Mouse (Mus musculus) cerebellum, adult 2 months (tissue): ENCODE measurements at regions not wholly inside any gene's neighbourhood (a gene's known extent, or its start where the extent isn't known, plus 50 kb on each side); places are given as distances from the start of the nearest gene placed in this dataset.

Source experiments
- DNase-seq, 2 experiments: peaks; one replicate each; pipeline ENCODE4 v3.0.0; 2021
- H3K27ac ChIP-seq: fragments of 200-500 bp; 2 replicates; pipeline ENCODE4 v1.5.1; 2012; ENCODE audit warnings: low read length, control low read depth, inconsistent platforms; ENCODE audit not compliant: insufficient read depth
- H3K27me3 ChIP-seq: fragments of 200-500 bp; 2 replicates; pipeline ENCODE4 v1.6.1; 2012; ENCODE audit warnings: inconsistent platforms, mild to moderate bottlenecking, low read length, moderate library complexity; ENCODE audit not compliant: control insufficient read depth, insufficient read depth
- H3K4me1 ChIP-seq: fragments of 200-500 bp; 2 replicates; pipeline ENCODE4 v1.6.1; 2011; ENCODE audit warnings: low read length; ENCODE audit not compliant: control insufficient read depth, insufficient read depth
- H3K4me3 ChIP-seq: fragments of 200-500 bp; replicated peaks from 2 replicates; pipeline ENCODE3; 2011; ENCODE audit warnings: mild to moderate bottlenecking, low read depth, low read length, control low read depth; ENCODE audit not compliant: insufficient read depth
- CTCF ChIP-seq: fragments of 200-500 bp; IDR thresholded peaks from 2 replicates; pipeline ENCODE4 v1.5.1; 2011; ENCODE audit warnings: low read depth, mild to moderate bottlenecking, control low read depth, low read length, moderate library complexity, borderline replicate concordance; ENCODE audit not compliant: insufficient read depth
- POLR2A ChIP-seq: fragments of 200-500 bp; IDR thresholded peaks from 2 replicates; pipeline ENCODE4 v1.6.1; 2011; ENCODE audit warnings: low read length, control low read depth, borderline replicate concordance; ENCODE audit not compliant: insufficient read depth
- WGBS: fragments of 180-500 bp; shearing (Covaris S2); methylation state at CpG from one replicate; pipeline ENCODE4 v1.1.7; 2018; 5-methylcytosine and 5-hydroxymethylcytosine counted together

DNA sequence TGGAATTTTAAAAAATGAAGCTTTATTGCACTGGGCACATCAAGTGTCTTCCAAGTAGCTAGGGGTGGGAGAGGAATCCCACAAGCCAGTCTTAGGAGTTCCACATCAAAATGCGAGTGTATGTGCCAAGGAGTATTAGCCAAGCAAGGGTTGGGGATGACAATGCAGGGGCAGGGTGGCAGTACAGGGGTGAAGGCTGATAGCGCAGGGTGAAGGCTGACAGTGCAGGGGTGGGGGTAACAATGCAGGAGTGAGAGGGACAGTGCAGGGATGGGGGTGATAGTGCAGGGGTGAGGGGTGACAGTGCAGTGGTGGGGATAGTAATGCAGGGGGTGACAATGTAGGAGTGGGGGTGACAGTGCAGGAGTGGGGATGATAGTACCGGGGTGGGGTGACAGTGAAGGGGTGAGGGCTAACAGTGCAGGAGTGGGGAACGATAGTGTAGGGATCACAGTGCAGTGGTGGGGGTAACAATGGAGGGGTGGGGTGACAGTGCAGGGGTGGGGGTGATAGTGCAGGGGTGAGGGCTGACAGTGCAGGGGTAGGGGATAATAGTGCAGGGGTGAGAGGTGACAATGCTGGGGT lies 177.4 kb downstream of the Sox11 start:
- 89% methylated on average over 4 of the region's 4 CpGs for WGBS
- no peak for DNase-seq
- Histone ChIP-seq H3K4me1 (no peaks in the 10 kb centered on the region), H3K4me3 (no peak overlapping the region), H3K27ac (no peak overlapping the region), H3K27me3 (no peaks in the 10 kb centered on the region)
- TF ChIP-seq CTCF (no peak), POLR2A (no peak)

DNA sequence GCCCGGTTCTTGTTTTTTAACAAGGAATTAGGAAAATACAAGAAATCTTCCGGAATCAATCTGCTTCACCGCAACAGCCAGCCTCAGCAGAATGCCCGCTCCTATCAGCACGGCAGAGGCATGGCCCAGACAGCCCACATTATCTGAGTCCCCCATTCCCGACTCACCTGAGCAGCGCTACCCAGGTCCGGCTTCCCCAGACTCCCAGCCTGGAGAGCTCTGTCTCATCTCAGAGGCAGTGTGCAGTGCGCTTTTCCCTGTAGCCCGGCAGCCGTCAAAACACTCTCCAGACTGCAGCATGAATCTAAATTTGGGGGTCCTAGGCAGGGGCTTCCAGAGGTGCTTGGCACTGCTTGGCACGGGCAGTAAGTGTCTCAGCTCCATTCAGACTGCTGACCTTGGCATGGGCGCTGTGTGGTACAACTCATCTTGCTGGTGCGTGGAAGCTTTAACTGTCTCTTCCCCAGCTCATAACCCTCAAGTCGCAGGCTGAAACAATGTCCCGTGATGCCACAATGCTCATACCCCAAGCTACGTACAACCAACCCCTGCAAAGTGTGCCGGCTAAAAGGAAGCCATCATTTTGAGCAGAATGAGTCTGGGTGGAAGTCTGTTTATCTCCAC lies 182.2 kb downstream of the Sox11 start:
- H3K4me1 ChIP-seq: no peaks in the 10 kb centered on the region
- H3K27me3 ChIP-seq: no peaks in the 10 kb centered on the region
- TF ChIP-seq POLR2A: no peak
- TF ChIP-seq CTCF: no peak
- WGBS: 71% methylated on average over 18 of the region's 18 CpGs
- DNase-seq: no peak
- no peak overlapping the region for H3K27ac ChIP-seq
- H3K4me3 ChIP-seq: no peak overlapping the region

GRCm38 (mm10) chr12:27159416-27160062 lies 182.8 kb downstream of the Sox11 start:
- Histone ChIP-seq H3K4me3 (no peak overlapping the region), H3K4me1 (no peaks in the 10 kb centered on the region)
- TF ChIP-seq POLR2A (no peak), CTCF (no peak)

GRCm38 (mm10) chr12:27150871-27151853 lies 191.2 kb downstream of the Sox11 start:
- 45% methylated on average over 13 of the region's 13 CpGs for WGBS
- Histone ChIP-seq H3K27me3 (no peaks in the 10 kb centered on the region), H3K27ac (no peak overlapping the region), H3K4me3 (no peak overlapping the region), H3K4me1 (no peaks in the 10 kb centered on the region)
- no peak for DNase-seq
- no peak for TF ChIP-seq CTCF
- no peak for TF ChIP-seq POLR2A

More at GRCm38 (mm10) chr12:27159416-27160062, 182.8 kb downstream of the Sox11 start:
- H3K27me3 ChIP-seq: no peaks in the 10 kb centered on the region
- H3K27ac ChIP-seq: 0 out of 2 replicates have a peak overlapping the region, but pooled peaks have one; percentile 30
- DNase-seq: no peak
- WGBS: 69% methylated on average over 8 of the region's 8 CpGs

- H3K27ac ChIP-seq: no peak overlapping the region
- 68% methylated on average over 8 of the region's 8 CpGs for WGBS
- no peak for DNase-seq
- H3K4me1 ChIP-seq: no peaks in the 10 kb centered on the region
- H3K27me3 ChIP-seq: no peaks in the 10 kb centered on the region
- H3K4me3 ChIP-seq: no peak overlapping the region
- TF ChIP-seq CTCF: no peak
- no peak for TF ChIP-seq POLR2A
These were observed 199.1 kb downstream of the Sox11 start for GRCm38 (mm10) chr12:27143310-27143709.

GRCm38 (mm10) chr12:27140335-27140702 lies 202.1 kb downstream of the Sox11 start:
- H3K27ac ChIP-seq: no peak overlapping the region
- no peaks in the 10 kb centered on the region; the same call in 1 of the 2 replicates for H3K27me3 ChIP-seq
- no peak overlapping the region for H3K4me3 ChIP-seq
- no peak for DNase-seq
- no peaks in the 10 kb centered on the region for H3K4me1 ChIP-seq
- WGBS: 28% methylated on average over 5 of the region's 5 CpGs
- no peak for TF ChIP-seq CTCF
- no peak for TF ChIP-seq POLR2A

DNA sequence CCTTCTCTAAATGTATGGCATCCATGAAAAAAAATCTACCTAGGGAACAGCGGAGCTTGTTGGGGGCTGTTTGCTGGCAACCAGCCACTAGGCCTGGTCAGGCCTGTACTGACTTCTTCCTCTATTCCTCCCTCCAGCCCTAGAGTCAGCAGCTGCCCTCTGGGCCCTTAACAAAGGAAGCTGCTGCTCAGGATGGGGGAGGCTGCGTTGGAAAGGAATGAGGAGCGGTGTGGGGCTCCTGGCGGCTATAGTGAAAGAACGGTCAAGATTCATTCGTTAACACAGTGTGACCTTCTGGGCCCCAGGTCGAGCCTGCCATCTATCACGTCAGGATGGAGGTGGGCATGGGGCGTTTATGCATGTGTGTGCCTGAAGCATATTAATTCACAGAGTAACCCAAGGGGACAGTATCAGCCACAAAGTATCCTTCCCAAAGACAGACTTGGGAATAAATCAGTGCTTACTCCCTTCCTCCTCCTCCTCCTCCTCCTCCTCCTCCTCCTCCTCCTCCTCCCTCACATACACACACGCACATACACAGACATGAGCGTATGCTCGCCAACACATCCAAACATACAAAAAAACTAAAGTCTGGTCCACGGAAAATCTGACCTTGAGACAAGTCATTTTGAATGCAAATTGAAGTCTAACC lies 202.6 kb downstream of the Sox11 start:
- WGBS: 50% methylated on average over 12 of the region's 13 CpGs

More for the DNA sequence above, 202.6 kb downstream of the Sox11 start:
- Histone ChIP-seq H3K27me3 (no peaks in the 10 kb centered on the region; the same call in 1 of the 2 replicates), H3K4me1 (no peaks in the 10 kb centered on the region), H3K4me3 (no peak overlapping the region), H3K27ac (no peak overlapping the region)
- TF ChIP-seq POLR2A (no peak), CTCF (no peak)
- no peak for DNase-seq
